Mouse (Mus musculus): ENCODE data around the gene Cep72.

DNA sequence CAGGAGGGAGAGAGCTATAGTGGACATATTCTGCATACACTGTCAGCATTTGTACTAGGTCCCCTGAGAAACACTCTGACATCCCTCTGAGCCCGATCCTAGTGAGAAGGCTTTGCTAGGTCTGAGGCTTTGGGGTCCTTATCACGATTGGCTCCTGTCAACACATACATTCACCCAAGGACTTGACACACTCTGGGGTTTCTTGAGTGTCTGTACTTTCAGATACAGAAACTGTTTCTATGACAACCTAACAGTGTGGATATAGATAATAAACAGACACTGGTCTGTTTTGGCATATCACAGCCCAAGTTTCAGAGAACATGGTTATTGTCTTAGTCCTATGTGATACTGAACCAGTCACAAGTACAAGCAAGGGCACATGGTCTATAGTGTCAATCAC, 71.3 kb downstream of the Cep72 start:
- TF ChIP-seq FOSL1 (IDR thresholded peaks at IDR 0.05; ENCODE audit: insufficient read depth, low read length, poor library complexity, severe bottlenecking): no peak
- TF ChIP-seq CTCF (IDR thresholded peaks at IDR 0.05; ENCODE audit: control insufficient read depth, insufficient read depth, insufficient read length): no peak
- no peak for TF ChIP-seq MYOD1 (IDR thresholded peaks at IDR 0.05; ENCODE audit: control insufficient read depth, insufficient read length, low read depth)

Measured in C2C12 (cell line).